Mouse (Mus musculus) CH12.LX (cell line): ENCODE measurements at regions not wholly inside any gene's neighbourhood (a gene's known extent, or its start where the extent isn't known, plus 50 kb on each side); places are given as distances from the start of the nearest gene placed in this dataset.

Source experiments
- CTCF ChIP-seq, 2 experiments: IDR thresholded peaks in 1 of 2; conservative IDR thresholded peaks in 1 of 2; 2 replicates each; pipeline ENCODE4 v1.5.1; 2011 to 2012; ENCODE audit warnings: low read depth in 2 of 2, low read length in 2 of 2, improper control_type of control experiment in 1 of 2, inconsistent platforms in 1 of 2, mild to moderate bottlenecking in 1 of 2, moderate library complexity in 1 of 2
- EP300 ChIP-seq: IDR thresholded peaks from 2 replicates; pipeline ENCODE4 v1.6.1; 2011; ENCODE audit warnings: low read length, improper control_type of control experiment
- POLR2A ChIP-seq: IDR thresholded peaks from 2 replicates; pipeline ENCODE4 v1.6.1; 2011; ENCODE audit warnings: low read depth, mild to moderate bottlenecking, improper control_type of control experiment, low read length
- ZMIZ1 ChIP-seq: IDR thresholded peaks from 2 replicates; pipeline ENCODE4 v1.6.1; 2012; ENCODE audit warnings: low read depth, mild to moderate bottlenecking, inconsistent platforms, low read length, improper control_type of control experiment

- TF ChIP-seq CTCF (conservative IDR thresholded peaks at IDR 0.05 in 1 of 2, IDR thresholded peaks at IDR 0.05 in 1 of 2; ENCODE audit: low read depth in 2 of 2, low read length in 2 of 2) (no peak), POLR2A (no peak), ZMIZ1 (no peak), EP300 (no peak)
These were observed 68.4 kb upstream of the Tmco5 start for GRCm38 (mm10) chr2:116810116-116810515.
